Mouse (Mus musculus): Measurements from ENCODE around the gene Rap2a. TPM values are rescaled to one million over a fixed set of nuclear protein-coding genes. Genes with fewer than 3 reads are reported as not detected.
A peak's percentile ranks its signal among the peaks of the same experiment; 100 is the strongest.

Rap2a gene
- total RNA-seq, 1 experiment from 2014 or later: 9.3 TPM

- ATAC-seq (replicated peaks in 1 of 2; ENCODE audit: insufficient read depth in 1 of 2, low FRiP score in 2 of 2, low TSS enrichment in 1 of 2, low read depth in 1 of 2, poor library complexity in 2 of 2, severe bottlenecking in 2 of 2): peak; percentile 82 to 85
These were observed 42.6 kb downstream of the Rap2a start for GRCm38 (mm10) chr14:120520843-120521242.

- no peak for ATAC-seq (replicated peaks in 1 of 2; ENCODE audit: insufficient read depth in 1 of 2, low FRiP score in 2 of 2, low TSS enrichment in 1 of 2, low read depth in 1 of 2, poor library complexity in 2 of 2, severe bottlenecking in 2 of 2)
These were observed 45.1 kb downstream of the Rap2a start for GRCm38 (mm10) chr14:120523296-120523695.

- ATAC-seq (replicated peaks in 1 of 2; ENCODE audit: insufficient read depth in 1 of 2, low FRiP score in 2 of 2, low TSS enrichment in 1 of 2, low read depth in 1 of 2, poor library complexity in 2 of 2, severe bottlenecking in 2 of 2): peak; percentile 54 to 77
These were observed 47.4 kb downstream of the Rap2a start for GRCm38 (mm10) chr14:120525644-120526043.

- ATAC-seq (replicated peaks in 1 of 2; ENCODE audit: insufficient read depth in 1 of 2, low FRiP score in 2 of 2, low TSS enrichment in 1 of 2, low read depth in 1 of 2, poor library complexity in 2 of 2, severe bottlenecking in 2 of 2): no peak
These were observed 55.1 kb downstream of the Rap2a start for GRCm38 (mm10) chr14:120533301-120533700.

- no peak for ATAC-seq (replicated peaks in 1 of 2; ENCODE audit: insufficient read depth in 1 of 2, low FRiP score in 2 of 2, low TSS enrichment in 1 of 2, low read depth in 1 of 2, poor library complexity in 2 of 2, severe bottlenecking in 2 of 2)
These were observed 56.6 kb downstream of the Rap2a start for GRCm38 (mm10) chr14:120534841-120535271.

GRCm38 (mm10) chr14:120535446-120535845 is 57.2 kb downstream of the Rap2a start:
- ATAC-seq (replicated peaks in 1 of 2; ENCODE audit: insufficient read depth in 1 of 2, low FRiP score in 2 of 2, low TSS enrichment in 1 of 2, low read depth in 1 of 2, poor library complexity in 2 of 2, severe bottlenecking in 2 of 2): no peak

- no peak for ATAC-seq (replicated peaks in 1 of 2; ENCODE audit: insufficient read depth in 1 of 2, low FRiP score in 2 of 2, low TSS enrichment in 1 of 2, low read depth in 1 of 2, poor library complexity in 2 of 2, severe bottlenecking in 2 of 2)
These were observed 57.7 kb downstream of the Rap2a start for GRCm38 (mm10) chr14:120535924-120536323.

- ATAC-seq (replicated peaks in 1 of 2; ENCODE audit: insufficient read depth in 1 of 2, low FRiP score in 2 of 2, low TSS enrichment in 1 of 2, low read depth in 1 of 2, poor library complexity in 2 of 2, severe bottlenecking in 2 of 2): no peak
These were observed 60.9 kb downstream of the Rap2a start for GRCm38 (mm10) chr14:120539128-120539527.

GRCm38 (mm10) chr14:120539626-120540025 is 61.4 kb downstream of the Rap2a start:
- ATAC-seq (replicated peaks in 1 of 2; ENCODE audit: insufficient read depth in 1 of 2, low FRiP score in 2 of 2, low TSS enrichment in 1 of 2, low read depth in 1 of 2, poor library complexity in 2 of 2, severe bottlenecking in 2 of 2): no peak

GRCm38 (mm10) chr14:120542445-120542844 is 64.2 kb downstream of the Rap2a start:
- ATAC-seq (replicated peaks in 1 of 2; ENCODE audit: insufficient read depth in 1 of 2, low FRiP score in 2 of 2, low TSS enrichment in 1 of 2, low read depth in 1 of 2, poor library complexity in 2 of 2, severe bottlenecking in 2 of 2): no peak; a peak in 1 of 4 replicates

- no peak for ATAC-seq (replicated peaks in 1 of 2; ENCODE audit: insufficient read depth in 1 of 2, low FRiP score in 2 of 2, low TSS enrichment in 1 of 2, low read depth in 1 of 2, poor library complexity in 2 of 2, severe bottlenecking in 2 of 2)
These were observed 64.7 kb downstream of the Rap2a start for GRCm38 (mm10) chr14:120542976-120543375.

GRCm38 (mm10) chr14:120543846-120544245 is 65.6 kb downstream of the Rap2a start:
- no peak for ATAC-seq (replicated peaks in 1 of 2; ENCODE audit: insufficient read depth in 1 of 2, low FRiP score in 2 of 2, low TSS enrichment in 1 of 2, low read depth in 1 of 2, poor library complexity in 2 of 2, severe bottlenecking in 2 of 2)

- no peak for ATAC-seq (replicated peaks in 1 of 2; ENCODE audit: insufficient read depth in 1 of 2, low FRiP score in 2 of 2, low TSS enrichment in 1 of 2, low read depth in 1 of 2, poor library complexity in 2 of 2, severe bottlenecking in 2 of 2)
These were observed 66.3 kb downstream of the Rap2a start for GRCm38 (mm10) chr14:120544495-120544894.

GRCm38 (mm10) chr14:120544946-120545345 is 66.7 kb downstream of the Rap2a start:
- ATAC-seq (replicated peaks in 1 of 2; ENCODE audit: insufficient read depth in 1 of 2, low FRiP score in 2 of 2, low TSS enrichment in 1 of 2, low read depth in 1 of 2, poor library complexity in 2 of 2, severe bottlenecking in 2 of 2): peak; percentile 27 to 45; a peak in 1 of 4 replicates

Other genes starting within 250 kb of the Rap2a start
- gene Mbnl2, start 202.8 kb upstream of the Rap2a start, total RNA-seq (2017): 78.6 and 111 TPM in 2 replicates

All from hematopoietic stem cell, adult 5-6 weeks (primary cell).